Mouse (Mus musculus) cortical plate, adult 2 months (tissue): ENCODE measurements around the gene Dlg2.

Experiments
- CTCF ChIP-seq: fragments of 200-500 bp; IDR thresholded peaks from 2 replicates; pipeline ENCODE4 v1.5.1; 2011; ENCODE audit warnings: mild to moderate bottlenecking, control low read depth, low read length; ENCODE audit not compliant: insufficient read depth; ENCODE audit errors: extremely low read depth
- POLR2A ChIP-seq: fragments of 200-500 bp; IDR thresholded peaks from 2 replicates; pipeline ENCODE4 v1.6.1; 2011; ENCODE audit warnings: mild to moderate bottlenecking, low read length, control low read depth; ENCODE audit not compliant: insufficient read depth; ENCODE audit errors: extremely low read depth

- TF ChIP-seq CTCF (no peak), POLR2A (no peak)
These were observed 731.8 kb downstream of the Dlg2 start for GRCm38 (mm10) chr7:91208083-91208852.
